20 mouse cellular contexts compared by ENCODE assay signal in the genomic region with DNA sequence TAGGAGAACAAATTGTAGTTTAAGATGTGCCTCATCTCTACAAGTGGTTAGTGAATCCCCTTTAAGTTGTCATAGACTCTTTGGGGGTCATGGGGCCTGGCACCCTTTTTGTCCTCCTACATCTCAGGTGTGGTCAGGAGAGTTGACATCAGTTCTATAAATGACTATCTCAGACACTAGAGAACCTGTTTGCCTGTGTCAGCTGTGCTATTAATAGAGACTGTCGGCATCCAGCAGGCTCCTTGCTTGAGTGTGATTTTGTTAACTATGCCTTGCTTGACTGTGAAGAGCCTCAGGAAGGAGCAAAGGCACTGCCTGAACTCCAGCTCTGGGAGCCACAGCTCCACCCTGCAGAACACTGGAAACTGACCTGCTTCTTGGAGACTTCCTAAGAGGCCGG. TPM values are rescaled to one million over a fixed set of nuclear protein-coding genes. Genes with fewer than 3 reads are reported as not detected.
DNase-seq lines count a peak whose midpoint lies in the region; ATAC-seq and TF ChIP-seq lines count a peak whose summit lies in the region.
"Had no signal": no experiment of that assay in that cellular context is flagged by ENCODE, and none has a peak within 500 bp of the region (broad histone marks: within the 10 kb centered on the region; RNA-seq: fewer than 3 reads in every experiment).

No protein-coding gene starts in this region.

- TF ChIP-seq CTCF in heart, adult 2 months (IDR thresholded peaks at IDR 0.05) = no peak
- TF ChIP-seq CTCF in liver, postnatal 0 days (IDR thresholded peaks at IDR 0.05; ENCODE audit: low read depth) = no peak

- peaks cover 2% of the 10 kb centered on the region; the same call in 1 of the 2 replicates for H3K79me2 ChIP-seq in heart, adult 2 months (replicated peaks; ENCODE audit: control insufficient read depth, insufficient read depth, low read length)

- TF ChIP-seq EP300 in heart, adult 2 months (IDR thresholded peaks at IDR 0.05; ENCODE audit: insufficient read depth, low read depth, low read length) = no peak
- TF ChIP-seq EP300 in liver, postnatal 0 days (IDR thresholded peaks at IDR 0.05; ENCODE audit: low read depth) = no peak

- H3K4me1 ChIP-seq in heart, adult 2 months (ENCODE audit: control insufficient read depth, insufficient read depth, low read length) = peaks cover 1% of the 10 kb centered on the region; the same call in 1 of the 2 replicates
- H3K4me1 ChIP-seq in heart, embryonic 11.5 days (ENCODE audit: control insufficient read depth, insufficient read depth, low read length) = peaks cover 10% of the 10 kb centered on the region
- H3K4me1 ChIP-seq in heart, embryonic 16.5 days (ENCODE audit: control insufficient read depth, insufficient read depth, low read length) = peaks cover 15% of the 10 kb centered on the region
- H3K4me1 ChIP-seq in liver, postnatal 0 days (ENCODE audit: insufficient read depth) = peaks cover 14% of the 10 kb centered on the region
- H3K4me1 ChIP-seq: embryonic facial prominence, embryonic 15.5 days; limb, embryonic 13.5 days; lung, embryonic 15.5 days had no signal

- H3K27me3 ChIP-seq in heart, adult 2 months (ENCODE audit: control insufficient read depth, insufficient read depth, low read length) = no peaks in the 10 kb centered on the region
- H3K27me3 ChIP-seq in heart, embryonic 11.5 days (ENCODE audit: control insufficient read depth, insufficient read depth, low read length) = no peaks in the 10 kb centered on the region
- no peaks in the 10 kb centered on the region for H3K27me3 ChIP-seq in heart, embryonic 16.5 days (ENCODE audit: control insufficient read depth, insufficient read depth, low read length)
- no peaks in the 10 kb centered on the region for H3K27me3 ChIP-seq in liver, postnatal 0 days (ENCODE audit: insufficient read depth, low read length)
- H3K27me3 ChIP-seq: embryonic facial prominence, embryonic 15.5 days; limb, embryonic 13.5 days; lung, embryonic 15.5 days had no signal

- peak; percentile 40; the same call in 1 of the 2 replicates for TF ChIP-seq POLR2A in heart, adult 2 months (IDR thresholded peaks at IDR 0.05; ENCODE audit: insufficient read depth, low read depth, low read length)

- no peak for ATAC-seq in heart, embryonic 11.5 days (replicated peaks; ENCODE audit: insufficient number of reproducible peaks, low FRiP score, low TSS enrichment)
- peak; percentile 94 for ATAC-seq in heart, embryonic 16.5 days (replicated peaks; ENCODE audit: extremely low read depth, insufficient read depth, low FRiP score)
- no peak for ATAC-seq in liver, postnatal 0 days
- ATAC-seq: forebrain, embryonic 16.5 days had no signal

- peaks cover 15% of the 10 kb centered on the region for H3K36me3 ChIP-seq in heart, adult 2 months (ENCODE audit: control insufficient read depth, insufficient read depth, low read length)
- H3K36me3 ChIP-seq in heart, embryonic 11.5 days (ENCODE audit: control insufficient read depth, insufficient read depth, low read length) = peaks cover 36% of the 10 kb centered on the region
- peaks cover 70% of the 10 kb centered on the region for H3K36me3 ChIP-seq in heart, embryonic 16.5 days (ENCODE audit: control insufficient read depth, insufficient read depth)
- peaks cover 93% of the 10 kb centered on the region for H3K36me3 ChIP-seq in liver, postnatal 0 days (replicated peaks; ENCODE audit: insufficient read depth, low read length)

- peak overlapping the region; percentile 91 for H3K27ac ChIP-seq in heart, adult 2 months
- H3K27ac ChIP-seq in heart, embryonic 11.5 days (ENCODE audit: low read depth, low read length) = peak overlapping the region; percentile 91
- peak overlapping the region; percentile 85 for H3K27ac ChIP-seq in heart, embryonic 16.5 days (ENCODE audit: low read length)
- H3K27ac ChIP-seq in liver, postnatal 0 days (ENCODE audit: low read depth) = peak overlapping the region; percentile 39; the same call in 1 of the 2 replicates
- H3K27ac ChIP-seq: embryonic facial prominence, embryonic 15.5 days; limb, embryonic 13.5 days; lung, embryonic 15.5 days had no signal

- H3K9me3 ChIP-seq in heart, embryonic 11.5 days (replicated peaks; ENCODE audit: control insufficient read depth, low read length) = no peaks in the 10 kb centered on the region
- no peaks in the 10 kb centered on the region for H3K9me3 ChIP-seq in heart, embryonic 16.5 days (replicated peaks; ENCODE audit: control insufficient read depth, low read length)
- no peaks in the 10 kb centered on the region for H3K9me3 ChIP-seq in liver, postnatal 0 days (ENCODE audit: low read length)
- H3K9me3 ChIP-seq: embryonic facial prominence, embryonic 15.5 days; limb, embryonic 13.5 days; lung, embryonic 15.5 days had no signal

- DNase-seq in heart, adult 2 months = peak in 1 of 2 experiments; percentile 55
- no peak for DNase-seq in heart, postnatal 14 days
- DNase-seq in liver, postnatal 0 days = no peak
- DNase-seq in layer of hippocampus, postnatal 36 days = no peak
- no peak for DNase-seq in lung, postnatal 14 days
- DNase-seq: adrenal gland, adult 8-10 months; cerebellum, postnatal 10 days; embryo, embryonic 11 days; kidney, adult 11 months; right cerebral cortex, adult 18-20 months; thymus, postnatal 25 days had no signal

- H3K9ac ChIP-seq in heart, adult 2 months (ENCODE audit: low read depth, low read length) = peak overlapping the region; percentile 6; the same call in 1 of the 2 replicates
- H3K9ac ChIP-seq in heart, embryonic 11.5 days (ENCODE audit: low read depth, low read length) = peak overlapping the region; percentile 35; the same call in 1 of the 2 replicates
- H3K9ac ChIP-seq in heart, embryonic 16.5 days (ENCODE audit: low read length) = peak overlapping the region; percentile 22
- no peak overlapping the region for H3K9ac ChIP-seq in liver, postnatal 0 days (replicated peaks)
- H3K9ac ChIP-seq: embryonic facial prominence, embryonic 15.5 days; limb, embryonic 13.5 days; lung, embryonic 15.5 days had no signal

- H3K4me3 ChIP-seq in heart, adult 2 months = no peak overlapping the region
- no peak overlapping the region for H3K4me3 ChIP-seq in heart, embryonic 11.5 days (ENCODE audit: low read depth, low read length)
- H3K4me3 ChIP-seq in heart, embryonic 16.5 days (ENCODE audit: low read length) = no peak overlapping the region
- no peak overlapping the region for H3K4me3 ChIP-seq in liver, postnatal 0 days (ENCODE audit: low read depth, low read length)
- H3K4me3 ChIP-seq: embryonic facial prominence, embryonic 15.5 days; limb, embryonic 13.5 days; lung, embryonic 15.5 days had no signal

- intact Hi-C loops in heart, adult 2 months (cut with DNase I) = no loop called here
- intact Hi-C loops in heart, postnatal 14 days (cut with DNase I) = no loop called here

- peak overlapping the region; percentile 20; the same call in 1 of the 2 replicates for H3K4me2 ChIP-seq in heart, embryonic 11.5 days
- H3K4me2 ChIP-seq in heart, embryonic 16.5 days (ENCODE audit: low read depth, low read length) = no peak overlapping the region
- no peak overlapping the region for H3K4me2 ChIP-seq in liver, postnatal 0 days (ENCODE audit: low read depth, low read length)
- H3K4me2 ChIP-seq: embryonic facial prominence, embryonic 15.5 days; limb, embryonic 13.5 days; lung, embryonic 15.5 days; midbrain, embryonic 11.5 days had no signal

- 47% methylated on average over 2 of the region's 2 CpGs for whole genome bisulfite sequencing in heart, adult 2 months
- 58% methylated on average over 2 of the region's 2 CpGs for WGBS in heart, embryonic 11.5 days (ENCODE audit: insufficient replicate concordance)
- WGBS in heart, embryonic 16.5 days = 44% methylated on average over 2 of the region's 2 CpGs
- 78% methylated on average over 2 of the region's 2 CpGs for WGBS in liver, postnatal 0 days (ENCODE audit: insufficient replicate concordance)

RNA-seq across cellular contexts. Expression of gene Dnttip1, which starts 9.0 kb away (rescaled TPM):
- 10 to 100 TPM; 21.8 to 21.9 TPM for total RNA-seq in heart, adult 2 months (2021)
- polyA plus RNA-seq in heart, adult 2 months (2012; rRNA removed) = 15.0 and 15.9 TPM in 2 replicates
- total RNA-seq in heart, postnatal 14 days (2021) = 10 to 100 TPM; 29.4 to 30.2 TPM
- polyA plus RNA-seq in heart, embryonic 11.5 days (2014; fragmentation: Nextera tagmentation; extraction: Ambion mirVana) = 52.6 and 57.3 TPM in 2 replicates
- polyA plus RNA-seq in heart, embryonic 16.5 days (2015; fragmentation: Nextera tagmentation; extraction: Ambion mirVana) = 56.0 and 58.7 TPM in 2 replicates
- polyA plus RNA-seq in liver, postnatal 0 days (2015; fragmentation: Nextera tagmentation; extraction: Ambion mirVana) = 33.7 and 34.2 TPM in 2 replicates
- total RNA-seq in layer of hippocampus, postnatal 36 days (2021) = 10 to 100 TPM; 34.0 to 37.7 TPM

RNA-seq across cellular contexts. Expression of gene Wfdc3, which starts 9.1 kb away (rescaled TPM):
- not detected for total RNA-seq in heart, adult 2 months (2021)
- 0.31 and 0.50 TPM in 2 replicates for polyA plus RNA-seq in heart, adult 2 months (2012; rRNA removed)
- total RNA-seq in heart, postnatal 14 days (2021) = under 1 TPM; 0.22 to 0.33 TPM
- 0.19 TPM in 1 of 2 replicates, not detected in the other for polyA plus RNA-seq in heart, embryonic 11.5 days (2014; fragmentation: Nextera tagmentation; extraction: Ambion mirVana)
- 0.51 and 0.80 TPM in 2 replicates for polyA plus RNA-seq in heart, embryonic 16.5 days (2015; fragmentation: Nextera tagmentation; extraction: Ambion mirVana)
- polyA plus RNA-seq in liver, postnatal 0 days (2015; fragmentation: Nextera tagmentation; extraction: Ambion mirVana) = 2.0 and 2.5 TPM in 2 replicates
- total RNA-seq in layer of hippocampus, postnatal 36 days (2021) = 1 to 10 TPM; 1.5 to 2.2 TPM

RNA-seq across cellular contexts. Expression of gene Ube2c, which starts 14.9 kb away (rescaled TPM):
- total RNA-seq in heart, adult 2 months (2021) = 1 to 10 TPM; 1.5 to 4.2 TPM
- polyA plus RNA-seq in heart, adult 2 months (2012; rRNA removed) = 3.0 and 7.3 TPM in 2 replicates
- 10 to 100 TPM; 10.8 to 19.5 TPM for total RNA-seq in heart, postnatal 14 days (2021)
- polyA plus RNA-seq in heart, embryonic 11.5 days (2014; fragmentation: Nextera tagmentation; extraction: Ambion mirVana) = 449 and 506 TPM in 2 replicates
- 388 and 390 TPM in 2 replicates for polyA plus RNA-seq in heart, embryonic 16.5 days (2015; fragmentation: Nextera tagmentation; extraction: Ambion mirVana)
- polyA plus RNA-seq in liver, postnatal 0 days (2015; fragmentation: Nextera tagmentation; extraction: Ambion mirVana) = 243 and 277 TPM in 2 replicates
- total RNA-seq in layer of hippocampus, postnatal 36 days (2021) = 1 to 10 TPM; 1.2 to 1.5 TPM

RNA-seq across cellular contexts. Expression of gene Tnnc2, which starts 25.0 kb away (rescaled TPM):
- under 1 TPM in 1 of 2 experiments, not detected in 1; 0.50 TPM for total RNA-seq in heart, adult 2 months (2021)
- polyA plus RNA-seq in heart, adult 2 months (2012; rRNA removed) = not detected in 2 replicates
- not detected for total RNA-seq in heart, postnatal 14 days (2021)
- polyA plus RNA-seq in heart, embryonic 11.5 days (2014; fragmentation: Nextera tagmentation; extraction: Ambion mirVana) = 0.48 and 1.4 TPM in 2 replicates
- polyA plus RNA-seq in heart, embryonic 16.5 days (2015; fragmentation: Nextera tagmentation; extraction: Ambion mirVana) = 6.7 and 28.8 TPM in 2 replicates
- polyA plus RNA-seq in liver, postnatal 0 days (2015; fragmentation: Nextera tagmentation; extraction: Ambion mirVana) = 6.5 and 127 TPM in 2 replicates
- total RNA-seq in layer of hippocampus, postnatal 36 days (2021) = not detected
- total RNA-seq: adrenal gland, adult 8-10 months; layer of hippocampus, postnatal 14 days; left cerebral cortex, postnatal 10 days had no signal
- polyA plus RNA-seq: forebrain, embryonic 16.5 days; midbrain, embryonic 11.5 days had no signal

RNA-seq across cellular contexts. Expression of gene Snx21, which starts 30.8 kb away (rescaled TPM):
- 10 to 100 TPM; 21.2 to 30.3 TPM for total RNA-seq in heart, adult 2 months (2021)
- polyA plus RNA-seq in heart, adult 2 months (2012; rRNA removed) = 24.7 and 29.0 TPM in 2 replicates
- total RNA-seq in heart, postnatal 14 days (2021) = 10 to 100 TPM; 20.8 to 23.0 TPM
- polyA plus RNA-seq in heart, embryonic 11.5 days (2014; fragmentation: Nextera tagmentation; extraction: Ambion mirVana) = 25.1 and 27.2 TPM in 2 replicates
- 40.6 and 45.6 TPM in 2 replicates for polyA plus RNA-seq in heart, embryonic 16.5 days (2015; fragmentation: Nextera tagmentation; extraction: Ambion mirVana)
- polyA plus RNA-seq in liver, postnatal 0 days (2015; fragmentation: Nextera tagmentation; extraction: Ambion mirVana) = 6.1 and 7.4 TPM in 2 replicates
- total RNA-seq in layer of hippocampus, postnatal 36 days (2021) = 10 to 100 TPM; 36.7 to 44.0 TPM

Comparison
In these comparisons a context has a peak if more than half of its experiments do, and no peak if none do; other contexts are left out.
1. RNA of gene Ube2c, which starts 14.9 kb away (polyA plus RNA-seq): 449 to 506 TPM in heart, embryonic 11.5 days, 388 to 390 TPM in heart, embryonic 16.5 days and 243 to 277 TPM in liver, postnatal 0 days; 3.0 to 7.3 TPM in heart, adult 2 months; every median in the first group is over 10 times any median in the second.
2. H3K27ac ChIP-seq: peak in every context shown above with its lines; median percentile 91 in heart, adult 2 months; 91 in heart, embryonic 11.5 days; 85 in heart, embryonic 16.5 days; 39 in liver, postnatal 0 days.